Mouse (Mus musculus) thymus, postnatal 4 days (tissue): ENCODE results near the gene Serpini1.
A peak's percentile ranks its signal among the peaks of the same experiment; 100 is the strongest.
"Not testable (repeated sequence)": the region's sequence is repeated elsewhere in the genome, so short reads cannot be mapped to it uniquely, and the experiment has no call there.

Experiments used
- DNase-seq: peaks from one replicate; pipeline ENCODE4 v3.0.0; 2021

Gene Serpini1

DNA sequence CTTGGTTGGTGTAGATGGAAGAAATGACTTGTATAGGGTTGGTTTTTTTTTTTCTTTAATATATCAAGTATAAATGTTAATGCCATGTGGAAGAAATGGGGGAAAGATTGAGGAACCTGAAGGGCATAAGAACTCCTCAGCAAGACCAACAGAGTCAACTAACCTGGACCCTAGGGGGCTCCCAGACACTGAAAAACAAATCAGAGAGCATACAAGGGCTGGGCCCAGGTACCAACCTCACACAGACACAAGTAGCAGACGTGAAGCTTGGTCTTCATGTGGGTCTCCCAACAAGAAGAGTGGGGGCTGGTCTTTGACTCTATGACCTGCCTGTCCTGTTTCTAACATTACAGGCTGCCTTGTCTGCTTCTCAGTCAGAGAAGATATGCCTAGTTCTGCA lies 82.2 kb downstream of the Serpini1 start:
- DNase-seq = peak; percentile 35

DNA sequence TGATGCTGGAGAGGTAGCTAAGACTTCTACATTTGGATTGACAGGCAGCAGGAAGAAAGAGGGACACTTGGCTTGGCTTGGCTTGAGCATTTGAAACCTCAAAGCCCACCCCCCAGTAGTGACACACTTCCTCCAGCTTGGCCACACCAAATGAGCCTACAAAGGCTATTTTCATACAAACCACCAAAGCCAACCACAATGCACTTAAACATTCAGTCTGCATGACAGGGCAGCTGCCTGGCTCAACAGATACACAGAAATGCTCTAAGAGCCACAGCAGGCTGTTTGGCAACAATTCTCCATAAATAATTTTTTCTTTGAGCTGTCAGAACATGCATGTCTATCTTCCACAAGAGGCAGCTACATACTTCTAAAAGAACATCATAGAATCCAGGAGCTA lies 90.2 kb downstream of the Serpini1 start:
- DNase-seq = no peak

DNA sequence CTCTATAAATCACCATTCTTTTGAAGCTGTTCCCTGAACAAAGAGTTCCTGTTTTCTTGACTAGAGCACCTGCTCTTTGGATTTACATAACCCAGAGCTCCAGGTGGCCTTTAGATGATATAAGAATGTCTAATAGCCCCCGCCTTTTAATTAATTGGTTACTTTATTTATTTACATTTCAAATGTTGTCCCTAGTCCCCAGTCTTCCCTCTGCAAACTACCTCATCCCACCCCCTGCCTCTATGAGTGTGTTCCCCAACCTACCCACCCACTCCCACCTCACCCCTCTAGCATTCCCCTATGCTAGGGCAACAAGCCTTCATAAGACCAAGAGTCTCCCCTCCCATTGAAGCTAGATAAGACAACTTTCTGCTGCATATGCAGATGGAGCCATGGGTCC lies 90.9 kb downstream of the Serpini1 start:
- no peak for DNase-seq

DNA sequence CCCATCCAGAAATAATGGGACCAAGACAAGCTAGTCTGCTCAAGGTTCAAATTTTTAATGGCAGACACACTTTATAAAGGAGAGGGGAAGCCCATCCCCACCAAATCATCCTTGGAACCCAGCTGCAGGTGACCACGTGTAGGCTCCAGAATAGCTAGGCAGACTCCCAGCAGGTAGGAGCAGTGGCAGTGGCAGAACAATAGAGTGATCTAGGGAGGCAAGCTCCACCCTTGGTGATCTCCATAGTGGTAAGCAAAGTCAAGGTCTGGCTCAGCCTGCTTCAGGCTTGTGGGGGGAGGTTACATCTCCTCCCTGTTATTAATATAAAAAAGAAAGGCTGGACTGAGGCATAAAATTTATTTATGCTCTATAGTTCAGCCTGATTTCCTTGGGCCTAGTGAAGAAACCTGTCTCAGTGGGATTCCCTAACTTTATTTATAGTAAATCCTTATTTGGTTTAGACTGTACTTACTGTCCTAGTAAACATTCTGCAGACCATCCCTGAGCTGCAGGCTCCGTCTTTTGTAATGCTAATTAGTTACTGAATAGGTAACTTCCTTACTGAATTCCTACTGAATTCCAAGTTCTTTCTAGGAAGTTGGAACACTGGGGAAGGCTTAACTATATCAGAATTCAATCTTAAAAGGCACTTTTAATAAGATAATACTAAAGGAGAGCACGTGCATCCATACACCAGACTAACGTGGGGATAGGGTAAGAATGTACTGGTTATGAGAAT lies 93.2 kb downstream of the Serpini1 start:
- not testable (repeated sequence) for DNase-seq

DNA sequence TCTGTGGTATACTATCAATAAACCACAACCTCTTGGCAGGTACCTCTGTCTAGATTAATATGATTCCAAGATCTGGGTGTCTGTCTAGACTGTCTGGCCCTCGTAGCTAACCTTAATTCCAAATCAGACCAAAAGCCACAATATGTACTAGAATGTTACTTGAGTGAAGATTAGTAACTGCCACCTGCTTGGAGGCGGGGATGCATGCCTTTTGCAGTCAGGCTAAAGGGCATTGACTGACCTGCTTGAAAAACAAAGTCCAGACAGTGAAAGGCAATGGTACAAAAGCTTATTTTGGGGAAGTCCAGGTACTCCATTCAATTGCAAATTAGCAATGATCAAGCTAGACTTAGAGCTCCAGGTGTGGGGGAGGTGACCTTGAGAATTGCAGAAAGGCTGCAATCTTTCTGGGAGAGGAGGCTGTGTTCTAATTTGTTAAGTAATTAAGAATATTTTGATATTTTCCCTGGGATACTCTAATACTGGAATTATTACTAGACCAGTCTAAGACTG lies 94.3 kb downstream of the Serpini1 start:
- DNase-seq = no peak

DNA sequence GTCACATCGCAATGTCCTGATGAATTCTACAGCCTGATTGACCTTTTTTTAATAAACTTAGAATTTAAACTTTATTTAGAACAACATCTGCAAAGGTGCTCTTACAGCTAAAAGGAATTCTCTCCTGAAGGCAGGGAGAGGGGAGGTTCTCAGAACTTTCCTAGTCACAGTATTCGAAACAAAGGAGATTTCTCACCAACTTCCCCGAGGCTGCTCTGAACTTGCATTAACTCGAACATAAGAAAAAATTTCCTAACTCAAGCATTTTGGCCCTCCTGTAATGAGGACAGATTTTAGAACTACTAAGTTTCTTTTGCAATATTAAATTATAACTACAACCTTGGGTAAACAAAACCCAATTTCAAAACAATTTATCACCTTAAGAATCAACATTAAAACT lies 96.6 kb downstream of the Serpini1 start:
- not testable (repeated sequence) for DNase-seq

DNA sequence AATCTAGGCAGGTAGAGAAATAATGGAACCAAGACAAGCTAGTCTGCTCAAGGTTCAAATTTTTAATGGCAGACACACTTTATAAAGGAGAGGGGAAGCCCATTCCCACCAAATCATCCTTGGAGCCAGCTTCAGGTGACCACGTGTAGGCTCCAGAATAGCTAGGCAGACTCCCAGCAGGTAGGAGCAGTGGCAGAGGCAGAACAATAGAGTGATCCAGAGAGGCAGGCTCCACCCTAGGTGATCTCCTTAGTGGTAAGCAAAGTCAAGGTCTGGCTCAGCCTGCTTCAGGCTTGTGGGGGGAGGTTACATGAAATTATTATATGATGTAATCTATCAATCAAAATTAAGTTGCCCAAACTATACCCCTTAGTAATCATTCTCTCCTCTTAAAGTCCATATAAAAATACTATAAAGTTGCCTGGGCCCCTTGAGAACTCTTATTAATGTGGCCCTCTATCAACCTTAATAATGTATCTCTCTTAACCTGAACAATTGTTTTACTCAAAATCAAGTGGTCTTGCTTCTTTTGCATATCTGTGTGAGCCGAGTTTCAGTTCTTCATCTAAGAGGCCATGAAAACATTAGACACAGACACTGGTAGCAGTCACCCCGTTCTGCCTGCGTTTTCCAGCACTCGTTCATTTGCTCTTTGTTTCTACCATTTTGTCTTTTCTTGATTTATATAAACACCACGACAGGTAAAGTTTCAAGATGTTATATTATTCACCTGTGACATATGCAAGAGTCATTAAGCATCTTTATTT lies 98.4 kb downstream of the Serpini1 start:
- DNase-seq = no peak

DNA sequence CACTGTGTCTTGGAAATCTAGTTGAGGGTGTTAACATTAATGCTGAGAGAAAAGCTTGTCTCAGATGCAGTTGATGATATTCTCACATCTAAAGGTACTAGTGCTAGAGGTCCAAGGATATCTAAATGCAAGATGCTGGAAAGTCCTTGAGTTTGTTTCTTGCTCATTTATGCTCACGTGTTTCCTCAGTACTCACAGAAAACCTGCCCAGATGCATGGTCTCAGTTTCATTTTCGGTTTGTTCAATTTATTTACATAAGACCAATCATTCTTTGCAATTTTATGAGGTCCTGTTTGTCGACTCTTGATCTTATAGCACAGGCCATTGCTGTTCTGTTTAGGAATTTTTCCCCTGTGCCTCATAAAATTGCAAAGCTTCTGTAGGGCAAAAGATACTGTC lies 109.6 kb downstream of the Serpini1 start:
- DNase-seq = no peak

DNA sequence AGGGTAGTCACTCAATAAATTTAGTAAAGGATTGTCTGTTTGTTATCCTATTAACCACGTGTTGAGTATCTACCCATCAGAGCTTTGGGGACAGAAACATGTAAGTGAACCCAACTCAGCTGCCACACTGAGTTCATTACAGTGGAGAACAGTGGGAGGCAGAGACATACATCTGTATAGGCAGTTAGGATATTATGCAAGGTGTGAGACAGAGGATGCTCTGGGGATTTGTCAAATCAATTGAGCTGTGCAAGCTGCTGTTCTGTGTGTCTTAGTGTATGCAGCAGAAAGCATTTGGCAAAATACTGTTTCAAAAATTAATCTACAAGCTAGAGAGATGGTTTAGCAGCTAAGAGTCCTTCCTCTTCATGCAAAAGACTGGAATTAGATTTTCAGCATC lies 113.1 kb downstream of the Serpini1 start:
- no peak for DNase-seq

DNA sequence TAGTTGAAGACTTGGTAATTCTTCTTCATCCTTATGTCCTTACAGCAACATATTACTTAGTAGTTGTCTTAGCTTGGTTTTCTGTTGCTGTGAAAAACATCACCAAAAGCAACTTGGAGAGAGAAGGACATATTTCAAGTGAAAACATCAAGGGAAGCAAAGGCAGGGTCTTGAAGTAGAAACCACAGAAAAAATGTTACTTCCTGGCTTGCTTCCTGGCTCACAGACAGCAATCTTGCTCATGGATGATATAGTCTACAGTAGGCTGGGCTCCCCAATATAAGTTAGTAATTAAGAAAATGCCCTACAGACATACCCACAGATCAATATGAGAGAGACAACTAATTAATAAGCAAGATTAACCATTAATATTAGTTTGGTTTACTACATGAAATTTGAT lies 125.5 kb downstream of the Serpini1 start:
- no peak for DNase-seq

DNA sequence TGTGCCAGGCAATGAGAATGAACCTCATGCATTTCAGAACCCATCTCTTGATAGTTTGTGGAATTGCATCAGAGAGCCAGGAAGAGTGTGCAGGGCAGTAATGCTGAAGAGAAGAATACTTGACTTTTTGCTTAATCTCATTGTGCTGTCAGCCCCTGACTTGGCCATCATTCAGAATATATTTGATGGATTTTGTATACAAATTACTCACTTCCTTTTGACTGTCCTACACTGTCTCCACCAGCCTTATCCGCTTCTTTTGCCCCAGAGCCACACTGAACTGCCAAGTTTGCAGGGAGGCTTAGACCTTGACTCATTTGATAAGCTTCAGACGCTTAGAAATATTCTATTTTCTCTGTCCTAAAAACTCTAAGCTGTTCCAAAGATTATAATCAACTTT lies 129.4 kb downstream of the Serpini1 start:
- no peak for DNase-seq

DNA sequence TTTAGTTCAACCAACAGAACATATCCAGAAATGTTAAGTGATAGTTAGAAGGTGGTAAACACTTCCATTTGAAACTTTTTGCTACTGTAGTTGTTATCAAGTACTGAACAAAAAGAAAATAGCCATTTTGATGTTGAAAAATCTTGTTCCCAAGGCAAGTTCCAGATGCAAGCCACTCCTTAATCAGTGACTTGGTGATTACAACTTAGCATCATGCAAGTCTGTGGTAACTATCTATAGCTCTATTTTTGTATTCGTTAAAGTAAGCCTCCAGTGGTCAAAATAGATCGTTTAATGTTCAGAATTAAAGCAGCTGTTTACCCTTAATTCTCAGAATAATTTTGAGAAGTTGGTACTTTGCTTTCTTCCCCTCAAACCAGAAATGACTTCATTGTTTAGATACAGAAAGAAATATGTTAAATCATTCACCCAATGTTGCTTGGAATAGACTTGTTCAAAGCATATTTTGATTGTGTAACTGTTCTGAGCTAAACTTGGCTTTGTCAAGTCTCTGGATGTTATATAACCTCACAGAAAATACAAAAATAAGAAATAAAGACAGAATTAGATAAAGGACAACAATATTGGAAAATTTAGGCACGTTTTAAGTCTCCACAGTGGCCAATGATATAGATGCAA lies 130.0 kb downstream of the Serpini1 start:
- no peak for DNase-seq

DNA sequence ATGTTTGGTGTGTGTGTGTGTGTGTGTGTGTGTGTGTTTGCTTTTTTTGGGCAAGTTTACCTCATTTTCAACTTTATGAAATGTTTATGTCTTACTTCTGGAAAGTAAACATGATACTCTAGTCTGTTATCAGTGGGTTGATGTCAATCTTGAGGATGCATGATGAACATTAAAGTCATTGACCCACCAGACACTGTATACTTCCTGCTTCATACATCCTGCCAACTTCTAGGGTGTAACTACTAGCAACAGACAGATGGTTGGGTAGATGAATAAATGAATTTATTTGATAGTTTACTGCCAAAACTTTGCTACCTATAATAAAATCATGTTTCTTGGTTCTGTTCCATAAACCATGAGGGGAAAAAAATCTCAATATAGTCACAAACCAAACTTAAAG lies 133.0 kb downstream of the Serpini1 start:
- DNase-seq = no peak

DNA sequence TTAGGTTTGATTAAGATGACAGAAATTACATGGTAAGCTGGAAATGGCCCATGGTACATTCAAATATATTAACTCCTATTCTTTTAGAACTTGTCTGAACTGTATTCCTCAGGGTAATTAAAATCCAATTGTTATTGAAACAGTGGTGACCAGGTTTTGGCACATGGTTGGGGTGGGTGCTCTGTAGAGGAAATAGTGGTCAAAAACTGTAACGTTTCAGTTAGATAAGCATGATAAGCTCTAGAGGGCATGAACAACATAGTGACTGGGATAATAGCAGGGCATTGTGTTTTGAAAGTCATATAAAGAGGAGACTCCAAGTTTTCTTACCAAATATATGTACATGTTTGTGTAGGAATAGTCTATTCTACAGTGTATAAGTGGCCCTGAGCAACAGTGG lies 134.7 kb downstream of the Serpini1 start:
- DNase-seq = no peak
